Mouse (Mus musculus): Measurements from ENCODE around the gene Tnfrsf9. TPM values are rescaled to one million over a fixed set of nuclear protein-coding genes. Genes with fewer than 3 reads are reported as not detected.

The Tnfrsf9 gene
- polyA plus RNA-seq, 1 experiment from 2014 or later: 0.49 TPM

- Histone ChIP-seq H3K27me3 (ENCODE audit: control insufficient read depth, insufficient read depth, low read depth, low read length) (no peaks in the 10 kb centered on the region), H3K4me1 (replicated peaks; ENCODE audit: control insufficient read depth, insufficient read depth, low read length) (peaks cover 20% of the 10 kb centered on the region), H3K36me3 (ENCODE audit: control insufficient read depth, insufficient read depth, low read length) (no peaks in the 10 kb centered on the region), H3K4me2 (ENCODE audit: low read depth, low read length) (no peak overlapping the region), H3K9ac (ENCODE audit: low read length) (no peak overlapping the region), H3K4me3 (ENCODE audit: low read length) (no peak overlapping the region), H3K9me3 (ENCODE audit: control insufficient read depth, low read length) (no peaks in the 10 kb centered on the region), H3K27ac (ENCODE audit: low read length) (no peak overlapping the region)
- 59% methylated on average over 4 of the region's 4 CpGs for WGBS
- no peak for ATAC-seq (ENCODE audit: low read depth)
Measured at GRCm38 (mm10) chr4:150888492-150888891, 25.9 kb upstream of the Tnfrsf9 start.

GRCm38 (mm10) chr4:150889273-150889954 is 24.9 kb upstream of the Tnfrsf9 start:
- no peaks in the 10 kb centered on the region for H3K36me3 ChIP-seq (ENCODE audit: control insufficient read depth, insufficient read depth, low read length)
- WGBS: 27% methylated on average over 20 of the region's 20 CpGs
- no peaks in the 10 kb centered on the region for H3K27me3 ChIP-seq (ENCODE audit: control insufficient read depth, insufficient read depth, low read depth, low read length)
- H3K4me1 ChIP-seq (replicated peaks; ENCODE audit: control insufficient read depth, insufficient read depth, low read length): peaks cover 20% of the 10 kb centered on the region
- H3K9me3 ChIP-seq (ENCODE audit: control insufficient read depth, low read length): no peaks in the 10 kb centered on the region
- H3K27ac ChIP-seq (ENCODE audit: low read length): no peak overlapping the region
- peak overlapping the region; percentile 20 for H3K4me3 ChIP-seq (ENCODE audit: low read length)
- H3K4me2 ChIP-seq (ENCODE audit: low read depth, low read length): peak overlapping the region; percentile 47
- peak; percentile 38; the same call in 1 of the 2 replicates for ATAC-seq (ENCODE audit: low read depth)
- H3K9ac ChIP-seq (ENCODE audit: low read length): no peak overlapping the region

GRCm38 (mm10) chr4:150889955-150890315 is 24.4 kb upstream of the Tnfrsf9 start:
- Histone ChIP-seq H3K4me2 (ENCODE audit: low read depth, low read length) (peak overlapping the region; percentile 47), H3K27me3 (ENCODE audit: control insufficient read depth, insufficient read depth, low read depth, low read length) (no peaks in the 10 kb centered on the region), H3K9me3 (ENCODE audit: control insufficient read depth, low read length) (no peaks in the 10 kb centered on the region), H3K4me1 (replicated peaks; ENCODE audit: control insufficient read depth, insufficient read depth, low read length) (peaks cover 20% of the 10 kb centered on the region), H3K36me3 (ENCODE audit: control insufficient read depth, insufficient read depth, low read length) (no peaks in the 10 kb centered on the region), H3K27ac (ENCODE audit: low read length) (no peak overlapping the region), H3K9ac (ENCODE audit: low read length) (no peak overlapping the region), H3K4me3 (ENCODE audit: low read length) (peak overlapping the region; percentile 20)
- 14% methylated on average over 13 of the region's 13 CpGs for WGBS
- ATAC-seq (ENCODE audit: low read depth): peak; percentile 37

GRCm38 (mm10) chr4:150891308-150891707 is 23.1 kb upstream of the Tnfrsf9 start:
- no peak overlapping the region for H3K4me2 ChIP-seq (ENCODE audit: low read depth, low read length)
- no peak overlapping the region for H3K27ac ChIP-seq (ENCODE audit: low read length)
- H3K4me1 ChIP-seq (replicated peaks; ENCODE audit: control insufficient read depth, insufficient read depth, low read length): peaks cover 20% of the 10 kb centered on the region
- H3K4me3 ChIP-seq (ENCODE audit: low read length): no peak overlapping the region
- 0 out of 2 replicates have a peak, but pooled peaks cover under 1% of the 10 kb centered on the region for H3K36me3 ChIP-seq (ENCODE audit: control insufficient read depth, insufficient read depth, low read length)
- no peak overlapping the region for H3K9ac ChIP-seq (ENCODE audit: low read length)
- H3K9me3 ChIP-seq (ENCODE audit: control insufficient read depth, low read length): no peaks in the 10 kb centered on the region
- H3K27me3 ChIP-seq (ENCODE audit: control insufficient read depth, insufficient read depth, low read depth, low read length): no peaks in the 10 kb centered on the region
- WGBS: 49% methylated on average over 5 of the region's 5 CpGs
- ATAC-seq (ENCODE audit: low read depth): no peak

- no peak overlapping the region for H3K4me2 ChIP-seq (ENCODE audit: low read depth, low read length)
- peaks cover 9% of the 10 kb centered on the region for H3K4me1 ChIP-seq (replicated peaks; ENCODE audit: control insufficient read depth, insufficient read depth, low read length)
- H3K27me3 ChIP-seq (ENCODE audit: control insufficient read depth, insufficient read depth, low read depth, low read length): no peaks in the 10 kb centered on the region
- no peaks in the 10 kb centered on the region for H3K9me3 ChIP-seq (ENCODE audit: control insufficient read depth, low read length)
- H3K9ac ChIP-seq (ENCODE audit: low read length): no peak overlapping the region
- no peak for ATAC-seq (ENCODE audit: low read depth)
- no peak overlapping the region for H3K27ac ChIP-seq (ENCODE audit: low read length)
- H3K4me3 ChIP-seq (ENCODE audit: low read length): no peak overlapping the region
- H3K36me3 ChIP-seq (ENCODE audit: control insufficient read depth, insufficient read depth, low read length): peaks cover 20% of the 10 kb centered on the region
- WGBS: 61% methylated on average over 8 of the region's 8 CpGs
Measured at GRCm38 (mm10) chr4:150894718-150895501, 19.5 kb upstream of the Tnfrsf9 start.

- Histone ChIP-seq H3K4me1 (replicated peaks; ENCODE audit: control insufficient read depth, insufficient read depth, low read length) (peaks cover 3% of the 10 kb centered on the region; the same call in 1 of the 2 replicates), H3K9me3 (ENCODE audit: control insufficient read depth, low read length) (no peaks in the 10 kb centered on the region), H3K27ac (ENCODE audit: low read length) (no peak overlapping the region), H3K27me3 (ENCODE audit: control insufficient read depth, insufficient read depth, low read depth, low read length) (no peaks in the 10 kb centered on the region), H3K36me3 (ENCODE audit: control insufficient read depth, insufficient read depth, low read length) (peaks cover 30% of the 10 kb centered on the region), H3K4me3 (ENCODE audit: low read length) (no peak overlapping the region), H3K9ac (ENCODE audit: low read length) (no peak overlapping the region), H3K4me2 (ENCODE audit: low read depth, low read length) (no peak overlapping the region)
- no peak for ATAC-seq (ENCODE audit: low read depth)
- 90% methylated on average over 26 of the region's 26 CpGs for WGBS
Measured at GRCm38 (mm10) chr4:150896896-150897624, 17.3 kb upstream of the Tnfrsf9 start.

- H3K4me2 ChIP-seq (ENCODE audit: low read depth, low read length): no peak overlapping the region
- no peak overlapping the region for H3K9ac ChIP-seq (ENCODE audit: low read length)
- no peaks in the 10 kb centered on the region for H3K9me3 ChIP-seq (ENCODE audit: control insufficient read depth, low read length)
- peak; percentile 73 for ATAC-seq (ENCODE audit: low read depth)
- WGBS: 49% methylated on average over 13 of the region's 13 CpGs
- no peak overlapping the region for H3K4me3 ChIP-seq (ENCODE audit: low read length)
- H3K27me3 ChIP-seq (ENCODE audit: control insufficient read depth, insufficient read depth, low read depth, low read length): no peaks in the 10 kb centered on the region
- H3K27ac ChIP-seq (ENCODE audit: low read length): no peak overlapping the region
- H3K4me1 ChIP-seq (replicated peaks; ENCODE audit: control insufficient read depth, insufficient read depth, low read length): peaks cover 3% of the 10 kb centered on the region; the same call in 1 of the 2 replicates
- H3K36me3 ChIP-seq (ENCODE audit: control insufficient read depth, insufficient read depth, low read length): peaks cover 45% of the 10 kb centered on the region
Measured at GRCm38 (mm10) chr4:150898716-150899365, 15.5 kb upstream of the Tnfrsf9 start.

GRCm38 (mm10) chr4:150900486-150900885 is 13.9 kb upstream of the Tnfrsf9 start:
- no peaks in the 10 kb centered on the region for H3K9me3 ChIP-seq (ENCODE audit: control insufficient read depth, low read length)
- H3K4me2 ChIP-seq (ENCODE audit: low read depth, low read length): no peak overlapping the region
- no peak overlapping the region for H3K9ac ChIP-seq (ENCODE audit: low read length)
- peaks cover 3% of the 10 kb centered on the region; the same call in 1 of the 2 replicates for H3K4me1 ChIP-seq (replicated peaks; ENCODE audit: control insufficient read depth, insufficient read depth, low read length)
- no peak overlapping the region for H3K4me3 ChIP-seq (ENCODE audit: low read length)
- ATAC-seq (ENCODE audit: low read depth): no peak
- H3K27ac ChIP-seq (ENCODE audit: low read length): no peak overlapping the region
- peaks cover 50% of the 10 kb centered on the region for H3K36me3 ChIP-seq (ENCODE audit: control insufficient read depth, insufficient read depth, low read length)
- H3K27me3 ChIP-seq (ENCODE audit: control insufficient read depth, insufficient read depth, low read depth, low read length): no peaks in the 10 kb centered on the region
- WGBS: 91% methylated on average over 13 of the region's 13 CpGs
